Mouse (Mus musculus) small intestine, adult 2 months (tissue): ENCODE measurements around the gene Tspan14.

Source experiments
- CTCF ChIP-seq: fragments of 200-500 bp; IDR thresholded peaks from 2 replicates; pipeline ENCODE4 v1.5.1; 2012; ENCODE audit warnings: low read depth, mild to moderate bottlenecking, control low read depth, inconsistent platforms, low read length, moderate library complexity, mixed read lengths; ENCODE audit not compliant: insufficient replicate concordance, insufficient read length; ENCODE audit errors: extremely low read depth
- POLR2A ChIP-seq: fragments of 200-500 bp; IDR thresholded peaks from 2 replicates; pipeline ENCODE4 v1.6.1; 2012; ENCODE audit warnings: low read depth, mild to moderate bottlenecking, control low read depth, inconsistent platforms, low read length, moderate library complexity

GRCm38 (mm10) chr14:40863659-40864058, 102.9 kb downstream of the Tspan14 start:
- TF ChIP-seq CTCF = no peak
- no peak for TF ChIP-seq POLR2A
